Mouse (Mus musculus): ENCODE data around the gene Ets1. TPM values are rescaled to one million over a fixed set of nuclear protein-coding genes. Genes with fewer than 3 reads are reported as not detected.

Gene Ets1
- polyA plus RNA-seq, 1 experiment from 2014 or later = 34.5 TPM

- DNase-seq (ENCODE audit: low spot score) (no peak), ATAC-seq (replicated peaks; ENCODE audit: insufficient number of reproducible peaks, low FRiP score, low TSS enrichment, low read depth) (no peak)
- Histone ChIP-seq H3K4me2 (ENCODE audit: low read depth, low read length) (no peak overlapping the region), H3K9me3 (replicated peaks; ENCODE audit: control insufficient read depth, low read length) (no peaks in the 10 kb centered on the region), H3K4me3 (ENCODE audit: low read depth, low read length) (no peak overlapping the region), H3K36me3 (replicated peaks; ENCODE audit: control insufficient read depth, insufficient read depth, low read depth, low read length) (no peaks in the 10 kb centered on the region), H3K27me3 (ENCODE audit: control insufficient read depth, insufficient read depth, low read length) (no peaks in the 10 kb centered on the region), H3K27ac (replicated peaks; ENCODE audit: low read depth, low read length) (no peak overlapping the region), H3K4me1 (ENCODE audit: control insufficient read depth, insufficient read depth, low read length) (no peaks in the 10 kb centered on the region; the same call in 1 of the 2 replicates), H3K9ac (replicated peaks; ENCODE audit: low read length) (no peak overlapping the region)
- 48% methylated on average over 7 of the region's 7 CpGs for WGBS
Measured at GRCm38 (mm10) chr9:32595076-32595820, 40.8 kb upstream of the Ets1 start.

GRCm38 (mm10) chr9:32596366-32596765, 39.7 kb upstream of the Ets1 start:
- Histone ChIP-seq H3K36me3 (replicated peaks; ENCODE audit: control insufficient read depth, insufficient read depth, low read depth, low read length) (no peaks in the 10 kb centered on the region), H3K9ac (replicated peaks; ENCODE audit: low read length) (no peak overlapping the region), H3K4me3 (ENCODE audit: low read depth, low read length) (no peak overlapping the region), H3K4me1 (ENCODE audit: control insufficient read depth, insufficient read depth, low read length) (no peaks in the 10 kb centered on the region; the same call in 1 of the 2 replicates), H3K4me2 (ENCODE audit: low read depth, low read length) (no peak overlapping the region), H3K9me3 (replicated peaks; ENCODE audit: control insufficient read depth, low read length) (no peaks in the 10 kb centered on the region), H3K27ac (replicated peaks; ENCODE audit: low read depth, low read length) (no peak overlapping the region), H3K27me3 (ENCODE audit: control insufficient read depth, insufficient read depth, low read length) (no peaks in the 10 kb centered on the region)
- WGBS = 78% methylated on average over 8 of the region's 8 CpGs
- ATAC-seq (replicated peaks; ENCODE audit: insufficient number of reproducible peaks, low FRiP score, low TSS enrichment, low read depth) (no peak), DNase-seq (ENCODE audit: low spot score) (no peak)

- Histone ChIP-seq H3K4me2 (ENCODE audit: low read depth, low read length) (no peak overlapping the region), H3K36me3 (replicated peaks; ENCODE audit: control insufficient read depth, insufficient read depth, low read depth, low read length) (no peaks in the 10 kb centered on the region), H3K27ac (replicated peaks; ENCODE audit: low read depth, low read length) (no peak overlapping the region), H3K4me1 (ENCODE audit: control insufficient read depth, insufficient read depth, low read length) (no peaks in the 10 kb centered on the region), H3K9me3 (replicated peaks; ENCODE audit: control insufficient read depth, low read length) (no peaks in the 10 kb centered on the region), H3K27me3 (ENCODE audit: control insufficient read depth, insufficient read depth, low read length) (no peaks in the 10 kb centered on the region), H3K4me3 (ENCODE audit: low read depth, low read length) (no peak overlapping the region), H3K9ac (replicated peaks; ENCODE audit: low read length) (no peak overlapping the region)
- DNase-seq (ENCODE audit: low spot score) (no peak), ATAC-seq (replicated peaks; ENCODE audit: insufficient number of reproducible peaks, low FRiP score, low TSS enrichment, low read depth) (no peak)
- 90% methylated on average over 5 of the region's 5 CpGs for WGBS
Measured at GRCm38 (mm10) chr9:32601953-32602352, 34.1 kb upstream of the Ets1 start.

GRCm38 (mm10) chr9:32603097-32603496, 32.9 kb upstream of the Ets1 start:
- H3K36me3 ChIP-seq (replicated peaks; ENCODE audit: control insufficient read depth, insufficient read depth, low read depth, low read length) = no peaks in the 10 kb centered on the region
- no peak for DNase-seq (ENCODE audit: low spot score)
- H3K4me2 ChIP-seq (ENCODE audit: low read depth, low read length) = no peak overlapping the region
- no peak overlapping the region for H3K9ac ChIP-seq (replicated peaks; ENCODE audit: low read length)
- WGBS = 86% methylated on average over 7 of the region's 7 CpGs
- no peaks in the 10 kb centered on the region for H3K27me3 ChIP-seq (ENCODE audit: control insufficient read depth, insufficient read depth, low read length)
- H3K9me3 ChIP-seq (replicated peaks; ENCODE audit: control insufficient read depth, low read length) = no peaks in the 10 kb centered on the region
- no peak for ATAC-seq (replicated peaks; ENCODE audit: insufficient number of reproducible peaks, low FRiP score, low TSS enrichment, low read depth)
- no peak overlapping the region for H3K4me3 ChIP-seq (ENCODE audit: low read depth, low read length)
- no peak overlapping the region for H3K27ac ChIP-seq (replicated peaks; ENCODE audit: low read depth, low read length)
- H3K4me1 ChIP-seq (ENCODE audit: control insufficient read depth, insufficient read depth, low read length) = no peaks in the 10 kb centered on the region

- DNase-seq (ENCODE audit: low spot score) = peak; percentile 21
- WGBS = 19% methylated on average over 7 of the region's 7 CpGs
Measured at GRCm38 (mm10) chr9:32607218-32607617, 28.8 kb upstream of the Ets1 start.

GRCm38 (mm10) chr9:32608831-32609610, 27.0 kb upstream of the Ets1 start:
- Histone ChIP-seq H3K4me1 (ENCODE audit: control insufficient read depth, insufficient read depth, low read length) (no peaks in the 10 kb centered on the region), H3K4me2 (ENCODE audit: low read depth, low read length) (no peak overlapping the region), H3K27ac (replicated peaks; ENCODE audit: low read depth, low read length) (no peak overlapping the region), H3K9me3 (replicated peaks; ENCODE audit: control insufficient read depth, low read length) (no peaks in the 10 kb centered on the region), H3K27me3 (ENCODE audit: control insufficient read depth, insufficient read depth, low read length) (no peaks in the 10 kb centered on the region), H3K9ac (replicated peaks; ENCODE audit: low read length) (no peak overlapping the region), H3K4me3 (ENCODE audit: low read depth, low read length) (no peak overlapping the region), H3K36me3 (replicated peaks; ENCODE audit: control insufficient read depth, insufficient read depth, low read depth, low read length) (no peaks in the 10 kb centered on the region)
- WGBS = 86% methylated on average over 10 of the region's 10 CpGs
- no peak for DNase-seq (ENCODE audit: low spot score)
- no peak for ATAC-seq (replicated peaks; ENCODE audit: insufficient number of reproducible peaks, low FRiP score, low TSS enrichment, low read depth)

More at GRCm38 (mm10) chr9:32607218-32607617, 28.8 kb upstream of the Ets1 start:
- ATAC-seq (replicated peaks; ENCODE audit: insufficient number of reproducible peaks, low FRiP score, low TSS enrichment, low read depth) = 0 out of 2 replicates have a peak, but pooled peaks have one; percentile 29
- no peak overlapping the region for H3K27ac ChIP-seq (replicated peaks; ENCODE audit: low read depth, low read length)
- no peaks in the 10 kb centered on the region for H3K27me3 ChIP-seq (ENCODE audit: control insufficient read depth, insufficient read depth, low read length)
- no peak overlapping the region for H3K9ac ChIP-seq (replicated peaks; ENCODE audit: low read length)
- H3K4me3 ChIP-seq (ENCODE audit: low read depth, low read length) = no peak overlapping the region
- H3K4me2 ChIP-seq (ENCODE audit: low read depth, low read length) = no peak overlapping the region
- no peaks in the 10 kb centered on the region for H3K36me3 ChIP-seq (replicated peaks; ENCODE audit: control insufficient read depth, insufficient read depth, low read depth, low read length)
- H3K4me1 ChIP-seq (ENCODE audit: control insufficient read depth, insufficient read depth, low read length) = no peaks in the 10 kb centered on the region
- no peaks in the 10 kb centered on the region for H3K9me3 ChIP-seq (replicated peaks; ENCODE audit: control insufficient read depth, low read length)

GRCm38 (mm10) chr9:32610218-32610617, 25.8 kb upstream of the Ets1 start:
- Histone ChIP-seq H3K27me3 (ENCODE audit: control insufficient read depth, insufficient read depth, low read length) (no peaks in the 10 kb centered on the region), H3K9me3 (replicated peaks; ENCODE audit: control insufficient read depth, low read length) (no peaks in the 10 kb centered on the region), H3K27ac (replicated peaks; ENCODE audit: low read depth, low read length) (no peak overlapping the region), H3K4me2 (ENCODE audit: low read depth, low read length) (no peak overlapping the region), H3K4me1 (ENCODE audit: control insufficient read depth, insufficient read depth, low read length) (no peaks in the 10 kb centered on the region), H3K36me3 (replicated peaks; ENCODE audit: control insufficient read depth, insufficient read depth, low read depth, low read length) (no peaks in the 10 kb centered on the region), H3K4me3 (ENCODE audit: low read depth, low read length) (no peak overlapping the region), H3K9ac (replicated peaks; ENCODE audit: low read length) (no peak overlapping the region)
- 89% methylated on average over 8 of the region's 8 CpGs for WGBS
- no peak for DNase-seq (ENCODE audit: low spot score)
- ATAC-seq (replicated peaks; ENCODE audit: insufficient number of reproducible peaks, low FRiP score, low TSS enrichment, low read depth) = no peak

GRCm38 (mm10) chr9:32610631-32611030, 25.4 kb upstream of the Ets1 start:
- 74% methylated on average over 4 of the region's 4 CpGs for WGBS
- ATAC-seq (replicated peaks; ENCODE audit: insufficient number of reproducible peaks, low FRiP score, low TSS enrichment, low read depth) (no peak), DNase-seq (ENCODE audit: low spot score) (no peak)
- Histone ChIP-seq H3K4me3 (ENCODE audit: low read depth, low read length) (no peak overlapping the region), H3K9ac (replicated peaks; ENCODE audit: low read length) (no peak overlapping the region), H3K4me1 (ENCODE audit: control insufficient read depth, insufficient read depth, low read length) (no peaks in the 10 kb centered on the region), H3K27me3 (ENCODE audit: control insufficient read depth, insufficient read depth, low read length) (no peaks in the 10 kb centered on the region), H3K9me3 (replicated peaks; ENCODE audit: control insufficient read depth, low read length) (no peaks in the 10 kb centered on the region), H3K4me2 (ENCODE audit: low read depth, low read length) (no peak overlapping the region), H3K27ac (replicated peaks; ENCODE audit: low read depth, low read length) (no peak overlapping the region), H3K36me3 (replicated peaks; ENCODE audit: control insufficient read depth, insufficient read depth, low read depth, low read length) (no peaks in the 10 kb centered on the region)

Data from embryonic facial prominence, embryonic 11.5 days (tissue).